Mouse (Mus musculus): ENCODE results near the gene Cdk5rap2.
A peak's percentile ranks its signal among the peaks of the same experiment; 100 is the strongest.

The Cdk5rap2 gene

GRCm38 (mm10) chr4:70259726-70260418 lies 150.4 kb downstream of the Cdk5rap2 start:
- DNase-seq: no peak

GRCm38 (mm10) chr4:70258826-70259225 lies 151.4 kb downstream of the Cdk5rap2 start:
- no peak for DNase-seq

GRCm38 (mm10) chr4:70258205-70258604 lies 152.0 kb downstream of the Cdk5rap2 start:
- DNase-seq: peak in 1 of 2 experiments; percentile 8

GRCm38 (mm10) chr4:70251782-70252181 lies 158.5 kb downstream of the Cdk5rap2 start:
- no peak for DNase-seq

- no peak for DNase-seq
Measured at GRCm38 (mm10) chr4:70245706-70246105, 164.5 kb downstream of the Cdk5rap2 start.

GRCm38 (mm10) chr4:70243561-70244120 lies 166.6 kb downstream of the Cdk5rap2 start:
- no peak for DNase-seq

- DNase-seq: no peak
Measured at GRCm38 (mm10) chr4:70239731-70240130, 170.5 kb downstream of the Cdk5rap2 start.

GRCm38 (mm10) chr4:70238862-70239261 lies 171.4 kb downstream of the Cdk5rap2 start:
- DNase-seq: no peak

GRCm38 (mm10) chr4:70232383-70232782 lies 177.9 kb downstream of the Cdk5rap2 start:
- no peak for DNase-seq

GRCm38 (mm10) chr4:70229874-70230273 lies 180.4 kb downstream of the Cdk5rap2 start:
- no peak for DNase-seq

- no peak for DNase-seq
Measured at GRCm38 (mm10) chr4:70228350-70228749, 181.9 kb downstream of the Cdk5rap2 start.

GRCm38 (mm10) chr4:70227667-70228066 lies 182.6 kb downstream of the Cdk5rap2 start:
- no peak for DNase-seq

GRCm38 (mm10) chr4:70224503-70224902 lies 185.7 kb downstream of the Cdk5rap2 start:
- DNase-seq: no peak

GRCm38 (mm10) chr4:70221878-70222277 lies 188.4 kb downstream of the Cdk5rap2 start:
- peak in 1 of 2 experiments; percentile 14 for DNase-seq

- DNase-seq: no peak
Measured at GRCm38 (mm10) chr4:70221370-70221769, 188.9 kb downstream of the Cdk5rap2 start.

- peak; percentile 22 to 39 for DNase-seq
Measured at GRCm38 (mm10) chr4:70220277-70221180, 189.7 kb downstream of the Cdk5rap2 start.

GRCm38 (mm10) chr4:70219776-70220175 lies 190.5 kb downstream of the Cdk5rap2 start:
- DNase-seq: no peak

GRCm38 (mm10) chr4:70185971-70186370 lies 224.3 kb downstream of the Cdk5rap2 start:
- no peak for DNase-seq
